Mouse (Mus musculus) cortical plate, adult 2 months (tissue): ENCODE data around the gene Mapk8ip1.

Experiments used
- CTCF ChIP-seq: fragments of 200-500 bp; IDR thresholded peaks from 2 replicates; pipeline ENCODE4 v1.5.1; 2011; ENCODE audit warnings: mild to moderate bottlenecking, control low read depth, low read length; ENCODE audit not compliant: insufficient read depth; ENCODE audit errors: extremely low read depth
- POLR2A ChIP-seq: fragments of 200-500 bp; IDR thresholded peaks from 2 replicates; pipeline ENCODE4 v1.6.1; 2011; ENCODE audit warnings: mild to moderate bottlenecking, low read length, control low read depth; ENCODE audit not compliant: insufficient read depth; ENCODE audit errors: extremely low read depth

DNA sequence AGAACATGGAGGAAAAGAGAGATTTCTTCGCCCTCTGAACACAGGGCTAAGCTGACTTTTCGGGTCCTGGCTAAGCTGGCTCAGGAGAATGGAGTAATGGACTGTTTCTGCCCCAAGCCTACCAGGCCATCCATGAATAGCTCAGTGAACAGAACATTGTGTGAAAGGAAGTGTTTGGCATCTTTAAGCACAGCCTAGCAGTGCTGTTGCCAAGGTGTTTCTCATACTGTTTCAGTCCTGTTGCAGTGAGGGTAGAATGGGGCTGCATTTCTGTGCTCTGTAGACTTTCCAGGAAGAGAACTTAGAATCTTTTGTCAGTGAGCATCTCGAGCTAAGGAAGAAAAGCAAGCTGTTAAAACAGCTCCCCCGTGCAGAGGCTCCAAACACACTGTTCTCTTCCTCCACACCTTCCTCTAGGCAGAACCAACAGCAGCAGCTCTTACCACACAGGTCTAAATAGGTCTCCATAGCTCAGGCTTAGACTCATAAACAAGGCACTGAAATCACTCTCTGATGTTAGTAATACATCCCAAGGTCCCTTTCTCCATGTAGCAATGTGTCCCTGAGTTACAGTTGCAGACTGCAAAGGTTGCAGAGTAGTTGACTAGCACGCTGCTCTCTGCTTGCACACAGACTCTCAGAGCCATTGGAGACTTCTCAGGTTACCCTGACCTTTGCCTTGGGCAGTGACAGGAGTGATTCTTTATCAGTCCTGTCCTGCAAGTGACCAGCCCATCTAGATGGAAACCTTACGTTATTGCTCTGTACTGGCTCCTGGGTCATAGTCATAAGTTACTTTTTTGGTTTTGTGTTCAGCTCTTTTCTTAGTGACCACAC is 51.3 kb downstream of the Mapk8ip1 start:
- no peak for TF ChIP-seq CTCF
- TF ChIP-seq POLR2A, result no peak
